Mouse (Mus musculus) kidney, postnatal 25 days (tissue): ENCODE results near the gene Zfp335.
"Not testable (repeated sequence)": the region's sequence is repeated elsewhere in the genome, so short reads cannot be mapped to it uniquely, and the experiment has no call there.

Source experiments
- DNase-seq, 2 experiments: peaks; one replicate each; pipeline ENCODE4 v3.0.0; 2021; ENCODE audit warnings: mixed read lengths in 2 of 2

Gene Zfp335

GRCm38 (mm10) chr2:164866741-164867551 is 44.6 kb downstream of the Zfp335 start:
- peak; percentile 72 to 78 for DNase-seq

- DNase-seq = no peak
Measured at GRCm38 (mm10) chr2:164864593-164864992, 47.0 kb downstream of the Zfp335 start.

- not testable (repeated sequence) for DNase-seq
Measured at GRCm38 (mm10) chr2:164863411-164863810, 48.1 kb downstream of the Zfp335 start.

- peak; percentile 73 to 77 for DNase-seq
Measured at GRCm38 (mm10) chr2:164862179-164862861, 49.2 kb downstream of the Zfp335 start.

GRCm38 (mm10) chr2:164861094-164861493 is 50.5 kb downstream of the Zfp335 start:
- no peak for DNase-seq

GRCm38 (mm10) chr2:164859640-164860432 is 51.7 kb downstream of the Zfp335 start:
- peak; percentile 64 to 88 for DNase-seq

GRCm38 (mm10) chr2:164859155-164859554 is 52.4 kb downstream of the Zfp335 start:
- no peak for DNase-seq

GRCm38 (mm10) chr2:164857842-164858553 is 53.6 kb downstream of the Zfp335 start:
- no peak for DNase-seq

GRCm38 (mm10) chr2:164857101-164857821 is 54.3 kb downstream of the Zfp335 start, which contains the start of gene Pltp:
Pltp (minus strand) TSS chr2:164857711.
- DNase-seq = peak; percentile 56 to 66

- peak in 1 of 2 experiments; percentile 44 for DNase-seq
Measured at GRCm38 (mm10) chr2:164856309-164857100, 55.1 kb downstream of the Zfp335 start.

GRCm38 (mm10) chr2:164855572-164855971 is 56.0 kb downstream of the Zfp335 start:
- not testable (repeated sequence) for DNase-seq

- DNase-seq = no peak
Measured at GRCm38 (mm10) chr2:164850061-164850460, 61.5 kb downstream of the Zfp335 start.

GRCm38 (mm10) chr2:164845782-164846181 is 65.8 kb downstream of the Zfp335 start:
- peak in 1 of 2 experiments; percentile 36 for DNase-seq
